Mouse (Mus musculus) intestine, embryonic 16.5 days (tissue): ENCODE measurements around the gene Dnah6. TPM values are rescaled to one million over a fixed set of nuclear protein-coding genes. Genes with fewer than 3 reads are reported as not detected.
A peak's percentile ranks its signal among the peaks of the same experiment; 100 is the strongest.

Experiments
- ATAC-seq: fragments of 200-750 bp; cut with Nextera tagmentation; 2 replicates; pipeline ENCODE4 v1.8.0; 2017; ENCODE audit warnings: moderate TSS enrichment, moderate library complexity
- H3K27ac ChIP-seq: fragments of 300-500 bp; sonication (generic); 2 replicates; pipeline ENCODE4 v1.5.1; 2014; ENCODE audit warnings: mild to moderate bottlenecking, low read length
- H3K27me3 ChIP-seq: fragments of 300-500 bp; sonication (generic); replicated peaks from 2 replicates; pipeline ENCODE4 v1.6.1; 2014; ENCODE audit warnings: low read length, control low read depth, mixed read lengths; ENCODE audit not compliant: control insufficient read depth, insufficient read depth
- H3K36me3 ChIP-seq: fragments of 300-500 bp; sonication (generic); 2 replicates; pipeline ENCODE4 v1.6.1; 2014; ENCODE audit warnings: low read length, control low read depth; ENCODE audit not compliant: control insufficient read depth, insufficient read depth
- H3K4me1 ChIP-seq: fragments of 300-500 bp; sonication (generic); 2 replicates; pipeline ENCODE4 v1.6.1; 2014; ENCODE audit warnings: low read length, control low read depth, mixed read lengths; ENCODE audit not compliant: control insufficient read depth, insufficient read depth
- H3K4me2 ChIP-seq: fragments of 300-500 bp; sonication (generic); 2 replicates; pipeline ENCODE4 v1.6.1; 2014; ENCODE audit warnings: low read depth, low read length, control low read depth
- H3K4me3 ChIP-seq: fragments of 300-500 bp; sonication (generic); 2 replicates; pipeline ENCODE4 v1.5.1; 2014; ENCODE audit warnings: mild to moderate bottlenecking, low read length
- H3K9ac ChIP-seq: fragments of 300-500 bp; sonication (generic); 2 replicates; pipeline ENCODE4 v1.6.1; 2014; ENCODE audit warnings: low read depth, low read length
- H3K9me3 ChIP-seq: fragments of 300-500 bp; sonication (generic); 2 replicates; pipeline ENCODE4 v1.6.1; 2016; ENCODE audit warnings: low read length, control low read depth; ENCODE audit not compliant: control insufficient read depth
- WGBS: fragments of 180-500 bp; shearing (Covaris S2); extraction: QIAGEN DNeasy Blood & Tissue Kit; methylation state at CpG from one replicate; pipeline ENCODE4 v1.1.7; 2014; 5-methylcytosine and 5-hydroxymethylcytosine counted together
- polyA plus RNA-seq: library from polyadenylated mRNA; unstranded; fragments of >200 nt; fragmentation: Nextera tagmentation; extraction: Ambion mirVana; gene quantifications from 2 replicates; pipeline ENCODE4 v1.2.1, GENCODE M21; 2015

The Dnah6 gene
- polyA plus RNA-seq, 1 experiment from 2014 or later, result 0.04 TPM

GRCm38 (mm10) chr6:73182006-73182405, 39.4 kb downstream of the Dnah6 start:
- H3K9me3 ChIP-seq, result no peaks in the 10 kb centered on the region
- ATAC-seq, result no peak
- no peak overlapping the region for H3K4me3 ChIP-seq
- H3K36me3 ChIP-seq, result no peaks in the 10 kb centered on the region
- no peak overlapping the region for H3K9ac ChIP-seq
- H3K27me3 ChIP-seq, result no peaks in the 10 kb centered on the region
- no peaks in the 10 kb centered on the region for H3K4me1 ChIP-seq
- no peak overlapping the region for H3K4me2 ChIP-seq
- 70% methylated on average over 4 of the region's 4 CpGs for WGBS
- H3K27ac ChIP-seq, result no peak overlapping the region

- Histone ChIP-seq H3K9ac (no peak overlapping the region), H3K27ac (no peak overlapping the region), H3K9me3 (no peaks in the 10 kb centered on the region), H3K36me3 (no peaks in the 10 kb centered on the region), H3K4me3 (no peak overlapping the region), H3K4me1 (no peaks in the 10 kb centered on the region), H3K4me2 (no peak overlapping the region), H3K27me3 (no peaks in the 10 kb centered on the region)
- ATAC-seq, result no peak
- 71% methylated on average over 3 of the region's 3 CpGs for WGBS
Observed at GRCm38 (mm10) chr6:73175156-73175555, 46.3 kb downstream of the Dnah6 start.

- WGBS, result 85% methylated on average over 3 of the region's 3 CpGs
- Histone ChIP-seq H3K9ac (no peak overlapping the region), H3K27me3 (no peaks in the 10 kb centered on the region), H3K9me3 (no peaks in the 10 kb centered on the region), H3K4me2 (no peak overlapping the region), H3K27ac (no peak overlapping the region), H3K36me3 (no peaks in the 10 kb centered on the region), H3K4me3 (no peak overlapping the region), H3K4me1 (no peaks in the 10 kb centered on the region)
- ATAC-seq, result no peak
Observed at GRCm38 (mm10) chr6:73167230-73167629, 54.2 kb downstream of the Dnah6 start.

GRCm38 (mm10) chr6:73162958-73163357, 58.5 kb downstream of the Dnah6 start:
- ATAC-seq, result no peak
- Histone ChIP-seq H3K4me2 (no peak overlapping the region), H3K9ac (no peak overlapping the region), H3K4me1 (no peaks in the 10 kb centered on the region), H3K27me3 (no peaks in the 10 kb centered on the region), H3K27ac (no peak overlapping the region), H3K9me3 (no peaks in the 10 kb centered on the region), H3K4me3 (no peak overlapping the region), H3K36me3 (no peaks in the 10 kb centered on the region)
- 82% methylated on average over 1 of the region's 1 CpGs for WGBS

- Histone ChIP-seq H3K9ac (no peak overlapping the region), H3K27me3 (no peaks in the 10 kb centered on the region), H3K27ac (no peak overlapping the region), H3K4me3 (no peak overlapping the region), H3K4me2 (no peak overlapping the region), H3K4me1 (no peaks in the 10 kb centered on the region), H3K9me3 (no peaks in the 10 kb centered on the region), H3K36me3 (no peaks in the 10 kb centered on the region)
- 88% methylated on average over 4 of the region's 4 CpGs for WGBS
- ATAC-seq, result no peak
Observed at GRCm38 (mm10) chr6:73161338-73161737, 60.1 kb downstream of the Dnah6 start.

- ATAC-seq, result no peak
- H3K9me3 ChIP-seq, result no peaks in the 10 kb centered on the region
- no peaks in the 10 kb centered on the region for H3K36me3 ChIP-seq
- no peaks in the 10 kb centered on the region for H3K27me3 ChIP-seq
- H3K27ac ChIP-seq, result no peak overlapping the region
- H3K4me3 ChIP-seq, result no peak overlapping the region
- WGBS, result 76% methylated on average over 2 of the region's 2 CpGs
- H3K4me2 ChIP-seq, result no peak overlapping the region
- H3K9ac ChIP-seq, result no peak overlapping the region
- H3K4me1 ChIP-seq, result no peaks in the 10 kb centered on the region
Observed at GRCm38 (mm10) chr6:73155455-73155854, 66.0 kb downstream of the Dnah6 start.

GRCm38 (mm10) chr6:73153675-73154074, 67.8 kb downstream of the Dnah6 start:
- Histone ChIP-seq H3K9ac (no peak overlapping the region), H3K4me2 (no peak overlapping the region), H3K27me3 (no peaks in the 10 kb centered on the region), H3K36me3 (no peaks in the 10 kb centered on the region), H3K4me1 (no peaks in the 10 kb centered on the region), H3K4me3 (no peak overlapping the region), H3K27ac (no peak overlapping the region), H3K9me3 (no peaks in the 10 kb centered on the region)
- WGBS, result 0% methylated on average over 1 of the region's 1 CpGs
- ATAC-seq, result peak; percentile 46; the same call in 1 of the 2 replicates

- Histone ChIP-seq H3K9ac (no peak overlapping the region), H3K36me3 (no peaks in the 10 kb centered on the region), H3K27ac (no peak overlapping the region), H3K9me3 (no peaks in the 10 kb centered on the region), H3K27me3 (no peaks in the 10 kb centered on the region), H3K4me3 (no peak overlapping the region), H3K4me2 (no peak overlapping the region), H3K4me1 (no peaks in the 10 kb centered on the region)
- ATAC-seq, result no peak
- WGBS, result 92% methylated on average over 7 of the region's 7 CpGs
Observed at GRCm38 (mm10) chr6:73143403-73143802, 78.0 kb downstream of the Dnah6 start.

- no peak for ATAC-seq
- WGBS, result 91% methylated on average over 4 of the region's 4 CpGs
- H3K4me1 ChIP-seq, result no peaks in the 10 kb centered on the region
- H3K9ac ChIP-seq, result no peak overlapping the region
- no peak overlapping the region for H3K4me2 ChIP-seq
- no peaks in the 10 kb centered on the region for H3K27me3 ChIP-seq
- H3K4me3 ChIP-seq, result no peak overlapping the region
- no peak overlapping the region for H3K27ac ChIP-seq
- no peaks in the 10 kb centered on the region for H3K36me3 ChIP-seq
- no peaks in the 10 kb centered on the region for H3K9me3 ChIP-seq
Observed at GRCm38 (mm10) chr6:73142776-73143175, 78.7 kb downstream of the Dnah6 start.

- no peak overlapping the region for H3K4me2 ChIP-seq
- ATAC-seq, result no peak
- no peaks in the 10 kb centered on the region for H3K9me3 ChIP-seq
- no peaks in the 10 kb centered on the region for H3K4me1 ChIP-seq
- no peak overlapping the region for H3K9ac ChIP-seq
- no peak overlapping the region for H3K27ac ChIP-seq
- H3K4me3 ChIP-seq, result no peak overlapping the region
- no peaks in the 10 kb centered on the region for H3K27me3 ChIP-seq
- 82% methylated on average over 3 of the region's 3 CpGs for WGBS
- no peaks in the 10 kb centered on the region for H3K36me3 ChIP-seq
Observed at GRCm38 (mm10) chr6:73140836-73141235, 80.6 kb downstream of the Dnah6 start.
